Mouse (Mus musculus) induced T-regulatory cell, adult 2 months (primary cell): ENCODE data around the gene Cacna1e.

Experiments used
- DNase-seq: peaks from one replicate; pipeline ENCODE4 v3.0.0-alpha.2; 2012; ENCODE audit warnings: low read depth

The Cacna1e gene

GRCm38 (mm10) chr1:154839272-154839671, 45.0 kb downstream of the Cacna1e start:
- DNase-seq, result no peak

- DNase-seq, result no peak
These were observed 47.8 kb downstream of the Cacna1e start for GRCm38 (mm10) chr1:154836473-154836872.

- no peak for DNase-seq
These were observed 52.1 kb downstream of the Cacna1e start for GRCm38 (mm10) chr1:154832168-154832539.

- no peak for DNase-seq
These were observed 52.8 kb downstream of the Cacna1e start for GRCm38 (mm10) chr1:154831269-154832167.

GRCm38 (mm10) chr1:154830051-154830450, 54.2 kb downstream of the Cacna1e start:
- DNase-seq, result no peak

- DNase-seq, result no peak
These were observed 61.2 kb downstream of the Cacna1e start for GRCm38 (mm10) chr1:154823098-154823497.

- no peak for DNase-seq
These were observed 63.9 kb downstream of the Cacna1e start for GRCm38 (mm10) chr1:154820422-154820821.

GRCm38 (mm10) chr1:154819960-154820359, 64.3 kb downstream of the Cacna1e start:
- no peak for DNase-seq

GRCm38 (mm10) chr1:154818742-154819141, 65.6 kb downstream of the Cacna1e start:
- no peak for DNase-seq

GRCm38 (mm10) chr1:154816836-154817235, 67.5 kb downstream of the Cacna1e start:
- no peak for DNase-seq

- no peak for DNase-seq
These were observed 68.0 kb downstream of the Cacna1e start for GRCm38 (mm10) chr1:154816267-154816666.

GRCm38 (mm10) chr1:154805742-154806141, 78.6 kb downstream of the Cacna1e start:
- no peak for DNase-seq

GRCm38 (mm10) chr1:154805038-154805437, 79.3 kb downstream of the Cacna1e start:
- no peak for DNase-seq

- no peak for DNase-seq
These were observed 81.9 kb downstream of the Cacna1e start for GRCm38 (mm10) chr1:154802301-154802904.

GRCm38 (mm10) chr1:154799257-154799656, 85.0 kb downstream of the Cacna1e start:
- no peak for DNase-seq

GRCm38 (mm10) chr1:154798771-154799170, 85.5 kb downstream of the Cacna1e start:
- DNase-seq, result no peak

GRCm38 (mm10) chr1:154796685-154797084, 87.6 kb downstream of the Cacna1e start:
- DNase-seq, result peak; percentile 32

GRCm38 (mm10) chr1:154794518-154794951, 89.8 kb downstream of the Cacna1e start:
- peak; percentile 20 for DNase-seq

- peak; percentile 38 for DNase-seq
These were observed 92.6 kb downstream of the Cacna1e start for GRCm38 (mm10) chr1:154791544-154792174.

- DNase-seq, result no peak
These were observed 95.8 kb downstream of the Cacna1e start for GRCm38 (mm10) chr1:154788491-154788890.

GRCm38 (mm10) chr1:154788069-154788468, 96.2 kb downstream of the Cacna1e start:
- DNase-seq, result peak; percentile 80

GRCm38 (mm10) chr1:154787418-154787817, 96.9 kb downstream of the Cacna1e start:
- DNase-seq, result peak; percentile 12

GRCm38 (mm10) chr1:154786243-154786669, 98.0 kb downstream of the Cacna1e start:
- peak; percentile 96 for DNase-seq
